In the genomic region with DNA sequence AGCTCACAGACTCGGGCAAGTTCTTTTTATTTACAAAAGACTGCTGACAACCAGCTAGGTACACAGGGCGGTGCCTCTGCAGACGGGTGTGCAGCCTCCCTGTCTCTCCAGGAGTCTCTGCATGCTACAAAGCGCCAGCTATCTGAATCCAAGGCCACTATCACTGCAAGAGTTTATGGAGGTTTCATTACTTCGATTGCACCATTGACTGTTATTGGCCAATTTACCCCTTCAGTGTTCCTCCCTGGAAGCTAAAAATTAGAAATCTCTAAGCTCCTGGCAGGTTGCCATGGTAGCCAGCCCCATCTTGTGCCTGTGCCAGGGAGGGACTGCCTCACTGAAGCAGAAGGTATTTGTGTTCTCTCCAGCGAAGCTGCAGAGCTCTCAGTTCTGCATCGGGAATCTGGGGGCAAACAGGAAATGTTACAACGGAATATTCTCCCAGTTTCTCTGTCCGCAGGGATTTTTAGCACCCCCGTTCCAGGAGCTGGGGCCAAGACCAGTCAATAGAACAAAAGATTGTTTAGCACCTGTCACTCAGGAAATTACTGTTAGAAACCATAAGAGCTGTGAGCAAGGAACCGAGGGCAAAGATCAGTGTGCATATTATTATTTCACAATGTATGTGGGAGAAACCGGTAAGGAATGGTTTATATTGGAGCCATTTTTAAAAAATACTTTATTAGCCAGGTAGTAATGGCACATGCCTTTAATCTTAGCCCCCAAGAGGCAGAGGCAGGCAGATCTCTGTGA, we compare ENCODE assay signal across 8 mouse cellular contexts. TPM values are rescaled to one million over a fixed set of nuclear protein-coding genes. Genes with fewer than 3 reads are reported as not detected.
DNase-seq lines count a peak whose midpoint lies in the region; ATAC-seq lines count a peak whose summit lies in the region.

No protein-coding gene starts in this region.

- DNase-seq in adrenal gland, adult 2 months, result peak; percentile 81
- DNase-seq in adrenal gland, postnatal 4 days (ENCODE audit: low spot score in 2 of 2), result no peak
- DNase-seq in neural tube, embryonic 10.5 days (ENCODE audit: extremely low spot score, low spot score), result no peak
- peak; percentile 76 for DNase-seq in layer of hippocampus, adult 11-12 months (ENCODE audit: low spot score)
- no peak for DNase-seq in testis, postnatal 10 days (ENCODE audit: low spot score)
- DNase-seq in kidney, postnatal 10 days, result no peak

- H3K4me3 ChIP-seq in neural tube, embryonic 13.5 days, result no peak overlapping the region
- no peak overlapping the region for H3K4me3 ChIP-seq in midbrain, embryonic 16.5 days (ENCODE audit: low read depth, low read length)

- WGBS in neural tube, embryonic 13.5 days, result 54% methylated on average over 12 of the region's 12 CpGs
- 64% methylated on average over 12 of the region's 12 CpGs for WGBS in midbrain, embryonic 16.5 days

- H3K4me1 ChIP-seq in neural tube, embryonic 13.5 days (replicated peaks), result peaks cover 9% of the 10 kb centered on the region
- H3K4me1 ChIP-seq in midbrain, embryonic 16.5 days (ENCODE audit: control insufficient read depth, insufficient read depth, low read length), result no peaks in the 10 kb centered on the region; the same call in 1 of the 2 replicates

- no peaks in the 10 kb centered on the region for H3K27me3 ChIP-seq in neural tube, embryonic 13.5 days
- no peaks in the 10 kb centered on the region for H3K27me3 ChIP-seq in midbrain, embryonic 16.5 days (ENCODE audit: control insufficient read depth, insufficient read depth, low read depth, low read length)

- H3K27ac ChIP-seq in neural tube, embryonic 13.5 days (replicated peaks), result peak overlapping the region; percentile 70
- peak overlapping the region; percentile 6; the same call in 1 of the 2 replicates for H3K27ac ChIP-seq in midbrain, embryonic 16.5 days (ENCODE audit: low read length)

- H3K9me3 ChIP-seq in neural tube, embryonic 13.5 days, result no peaks in the 10 kb centered on the region
- H3K9me3 ChIP-seq in midbrain, embryonic 16.5 days (replicated peaks; ENCODE audit: control insufficient read depth, low read length, poor library complexity, severe bottlenecking), result no peaks in the 10 kb centered on the region

- peaks cover 72% of the 10 kb centered on the region for H3K36me3 ChIP-seq in neural tube, embryonic 13.5 days
- peaks cover 20% of the 10 kb centered on the region for H3K36me3 ChIP-seq in midbrain, embryonic 16.5 days (ENCODE audit: control insufficient read depth, insufficient read depth, low read length)

- H3K4me2 ChIP-seq in neural tube, embryonic 13.5 days, result no peak overlapping the region
- H3K4me2 ChIP-seq in midbrain, embryonic 16.5 days (ENCODE audit: low read length), result no peak overlapping the region

- no peak overlapping the region for H3K9ac ChIP-seq in neural tube, embryonic 13.5 days
- no peak overlapping the region for H3K9ac ChIP-seq in midbrain, embryonic 16.5 days (ENCODE audit: low read depth, low read length)

- ATAC-seq in neural tube, embryonic 13.5 days (ENCODE audit: low read depth), result peak; percentile 81
- no peak for ATAC-seq in midbrain, embryonic 16.5 days

RNA-seq across cellular contexts. Expression of gene Rab3gap2, which starts 49.4 kb away (rescaled TPM):
- total RNA-seq in adrenal gland, adult 2 months (2021), result 10 to 100 TPM; 50.5 to 52.8 TPM
- 23.7 and 36.8 TPM in 2 replicates for polyA plus RNA-seq in adrenal gland, adult 2 months (2012; rRNA removed)
- total RNA-seq in adrenal gland, postnatal 4 days (2021), result 10 to 100 TPM; 45.9 to 51.1 TPM
- polyA plus RNA-seq in neural tube, embryonic 13.5 days (2015; fragmentation: Nextera tagmentation; extraction: Ambion mirVana), result 24.4 and 27.8 TPM in 2 replicates
- polyA plus RNA-seq in midbrain, embryonic 16.5 days (2015; fragmentation: Nextera tagmentation; extraction: Ambion mirVana), result 26.6 TPM in 2 replicates

Comparison
In these comparisons a context has a peak if more than half of its experiments do, and no peak if none do; other contexts are left out.
1. DNase-seq: peak in adrenal gland, adult 2 months (single experiment) and layer of hippocampus, adult 11-12 months (single experiment); none in adrenal gland, postnatal 4 days (0 of 2), neural tube, embryonic 10.5 days (single experiment), testis, postnatal 10 days (single experiment) and kidney, postnatal 10 days (single experiment).